Mouse (Mus musculus): ENCODE data around the gene Pold4.

Pold4 gene

DNA sequence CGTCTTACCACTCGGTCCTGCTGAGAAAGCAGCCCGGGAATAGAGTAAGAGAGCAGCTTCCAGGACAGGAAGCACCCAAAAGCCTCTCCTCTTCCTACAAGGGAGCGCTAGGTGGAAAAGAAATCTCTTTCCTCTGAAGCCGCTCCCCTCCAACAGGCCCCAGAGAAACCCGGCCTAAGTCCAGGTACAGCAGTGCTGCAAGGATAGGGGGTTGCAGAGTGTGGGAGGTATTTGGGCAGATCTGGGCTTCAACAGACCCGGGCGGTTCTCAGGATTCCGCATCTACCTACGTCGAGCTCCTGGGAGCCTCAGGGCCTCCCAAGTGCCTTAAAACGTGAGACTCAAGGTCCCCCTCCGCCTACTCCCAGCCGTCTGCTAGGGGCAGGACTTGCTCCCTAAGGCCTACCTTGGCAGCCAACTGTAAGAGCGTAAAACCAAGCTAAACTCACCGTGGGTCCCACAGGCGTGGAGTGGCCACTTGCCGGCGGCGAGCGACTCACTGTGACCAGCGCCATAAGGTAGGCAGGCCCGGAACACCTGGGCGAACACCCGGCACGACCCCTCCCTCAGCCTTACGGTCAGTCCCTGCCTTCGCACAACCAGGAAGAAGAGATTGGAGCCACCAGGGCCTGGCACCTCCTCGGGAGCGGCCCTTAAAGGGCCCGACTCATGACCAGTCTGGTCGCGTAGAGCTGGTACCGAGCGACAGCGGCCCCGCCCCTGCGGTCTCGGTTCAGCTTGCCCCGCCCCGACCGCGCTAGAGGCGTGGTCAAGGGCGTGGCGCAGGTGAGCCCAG lies 37.1 kb downstream of the Pold4 start, which contains the start of gene Ssh3:
Gene Ssh3 (minus strand): TSS at position 615 of the 796 bp plus-strand sequence.
- peak; percentile 87 for DNase-seq (ENCODE audit: low read depth)

DNA sequence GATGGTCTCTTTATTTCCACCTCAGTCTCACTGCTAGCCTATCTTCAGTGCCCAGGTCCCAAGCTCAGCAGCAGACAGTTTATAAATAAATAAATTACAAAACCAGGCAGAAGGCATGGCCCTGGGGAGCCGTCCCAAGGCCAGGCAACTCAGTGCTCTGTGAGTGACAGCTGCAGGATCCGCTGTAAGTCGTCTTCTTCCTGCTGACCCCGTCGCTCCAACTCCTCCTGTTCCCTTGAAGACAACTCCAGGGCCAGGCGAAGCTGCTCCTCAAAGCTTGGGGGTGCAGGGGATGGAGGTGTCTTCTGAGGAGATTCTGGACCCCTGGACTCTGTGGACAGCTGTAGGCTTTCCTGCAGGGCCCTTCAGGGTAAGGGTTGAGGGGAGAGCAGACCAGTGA lies 38.5 kb downstream of the Pold4 start:
- no peak for DNase-seq (ENCODE audit: low read depth)

- no peak for DNase-seq (ENCODE audit: low read depth)
These were observed 39.3 kb downstream of the Pold4 start for GRCm38 (mm10) chr19:4270972-4271371.

GRCm38 (mm10) chr19:4279487-4279886 lies 47.8 kb downstream of the Pold4 start:
- peak; percentile 70 for DNase-seq (ENCODE audit: low read depth)

DNA sequence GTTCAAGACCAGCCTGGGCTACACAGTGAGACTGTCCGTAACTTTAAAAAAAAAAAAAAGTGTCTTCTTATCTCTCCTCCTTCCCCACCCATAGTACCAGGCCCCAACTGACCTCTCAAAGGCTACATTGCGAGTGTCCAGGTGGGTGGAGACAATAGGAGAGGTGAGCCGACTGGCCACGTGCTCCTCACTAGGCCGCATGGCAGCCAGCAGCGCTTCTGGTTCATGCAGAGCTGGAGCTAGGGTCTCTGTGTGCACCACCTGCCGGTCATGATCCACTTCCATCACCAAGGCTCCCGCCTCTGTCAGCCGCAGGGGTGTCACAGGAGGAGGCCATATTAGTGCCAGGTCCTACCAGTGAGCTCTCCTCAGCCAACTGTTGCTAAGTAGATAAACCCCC lies 48.7 kb downstream of the Pold4 start:
- DNase-seq (ENCODE audit: low read depth) = no peak

GRCm38 (mm10) chr19:4282898-4283553 lies 51.3 kb downstream of the Pold4 start, which contains the start of gene Ankrd13d:
Gene Ankrd13d, minus strand, starts transcription at chr19:4283137.
- peak; percentile 93 for DNase-seq (ENCODE audit: low read depth)

Data from induced T-regulatory cell, adult 2 months (primary cell).